Comparison of ENCODE assay signal across 10 mouse cellular contexts in genomic region chr13:21917992-21918391, GRCm38 (mm10). TPM values are rescaled to one million over a fixed set of nuclear protein-coding genes. Genes with fewer than 3 reads are reported as not detected.
DNase-seq lines count a peak whose midpoint lies in the region; ATAC-seq and TF ChIP-seq lines count a peak whose summit lies in the region.
"Had no signal": no experiment of that assay in that cellular context is flagged by ENCODE, and none has a peak within 500 bp of the region (broad histone marks: within the 10 kb centered on the region; RNA-seq: fewer than 3 reads in every experiment).

No protein-coding gene starts in this region.

- H3K4me3 ChIP-seq in heart, embryonic 13.5 days = peak overlapping the region; percentile 66
- H3K4me3 ChIP-seq in MEL (ENCODE audit: control insufficient read depth in 1 of 2, insufficient read depth in 1 of 2, low read depth in 2 of 2, low read length in 2 of 2) = peak overlapping the region; percentile 44 to 84
- H3K4me3 ChIP-seq in hindbrain, embryonic 10.5 days = peak overlapping the region; percentile 61
- peak overlapping the region; percentile 32 for H3K4me3 ChIP-seq in macrophage (ENCODE audit: inconsistent target)
- no peak overlapping the region for H3K4me3 ChIP-seq in lung, adult 2 months (replicated peaks; ENCODE audit: extremely low read depth, low read depth, low read length)

- no peaks in the 10 kb centered on the region for H3K36me3 ChIP-seq in heart, embryonic 13.5 days
- H3K36me3 ChIP-seq in MEL (ENCODE audit: control insufficient read depth in 1 of 2, insufficient read depth in 2 of 2, low read length in 2 of 2) (peaks cover 0 to 14% of the 10 kb centered on the region in 2 experiments; a peak in 2 of 4 replicates), macrophage (ENCODE audit: inconsistent target) (no peaks in the 10 kb centered on the region)
- no peaks in the 10 kb centered on the region for H3K36me3 ChIP-seq in hindbrain, embryonic 10.5 days

- H3K9me3 ChIP-seq in heart, embryonic 13.5 days = no peaks in the 10 kb centered on the region
- H3K9me3 ChIP-seq in MEL (replicated peaks; ENCODE audit: insufficient read depth, low read length) = no peaks in the 10 kb centered on the region
- no peaks in the 10 kb centered on the region for H3K9me3 ChIP-seq in hindbrain, embryonic 10.5 days

- TF ChIP-seq EP300 in MEL (IDR thresholded peaks at IDR 0.05; ENCODE audit: low read depth in 1 of 2, low read length in 2 of 2) = no peak

- no peak for TF ChIP-seq CTCF in MEL (IDR thresholded peaks at IDR 0.05 in 2 of 3, conservative IDR thresholded peaks at IDR 0.05 in 1 of 3; ENCODE audit: control insufficient read depth in 1 of 3, insufficient read depth in 1 of 3, low read depth in 2 of 3, low read length in 3 of 3, poor library complexity in 1 of 3, severe bottlenecking in 1 of 3)
- no peak for TF ChIP-seq CTCF in lung, adult 2 months (IDR thresholded peaks at IDR 0.05; ENCODE audit: insufficient read depth, low read length)

- H3K4me1 ChIP-seq in heart, embryonic 13.5 days = peaks cover 15% of the 10 kb centered on the region
- peaks cover 0 to 6% of the 10 kb centered on the region in 2 experiments; a peak in 2 of 4 replicates for H3K4me1 ChIP-seq in MEL (ENCODE audit: control insufficient read depth in 1 of 2, insufficient read depth in 2 of 2, low read length in 2 of 2)
- H3K4me1 ChIP-seq in hindbrain, embryonic 10.5 days (replicated peaks) = peaks cover 23% of the 10 kb centered on the region
- no peaks in the 10 kb centered on the region for H3K4me1 ChIP-seq in lung, adult 2 months (ENCODE audit: control insufficient read depth, insufficient read depth, low read length)

- H3K27me3 ChIP-seq in heart, embryonic 13.5 days (replicated peaks) = peaks cover 10% of the 10 kb centered on the region; the same call in 1 of the 2 replicates
- H3K27me3 ChIP-seq in MEL (ENCODE audit: control insufficient read depth in 1 of 2, insufficient read depth in 2 of 2, low read length in 2 of 2) = no peaks in the 10 kb centered on the region
- H3K27me3 ChIP-seq in hindbrain, embryonic 10.5 days (ENCODE audit: insufficient read depth, poor library complexity, severe bottlenecking) = peaks cover 30% of the 10 kb centered on the region

- intact Hi-C loops in heart, postnatal 10 days (cut with DNase I) = no loop called here

- DNase-seq in heart, postnatal 10 days = no peak
- DNase-seq in MEL (ENCODE audit: low read depth, low spot score) = no peak
- no peak for DNase-seq in hindbrain, embryonic 10.5 days (ENCODE audit: low spot score)
- no peak for DNase-seq in urinary bladder, postnatal 36 days (ENCODE audit: low spot score in 2 of 2)
- DNase-seq in left cerebral cortex, adult 18-20 months (ENCODE audit: low spot score in 2 of 2) = no peak
- DNase-seq in lung, adult 2 months = no peak
- DNase-seq: cerebellum, adult 8-10 months; thymus, postnatal 14 days had no signal

- no peak for TF ChIP-seq POLR2A in MEL (IDR thresholded peaks at IDR 0.05; ENCODE audit: control insufficient read depth in 1 of 2, insufficient read depth in 1 of 2, low read depth in 1 of 2, low read length in 2 of 2, poor library complexity in 1 of 2)
- no peak for TF ChIP-seq POLR2A in lung, adult 2 months (IDR thresholded peaks at IDR 0.05; ENCODE audit: borderline replicate concordance, extremely low read depth, low read depth, low read length)

- TF ChIP-seq RAD21 in MEL (IDR thresholded peaks at IDR 0.05; ENCODE audit: low read depth, low read length) = no peak

- no peaks in the 10 kb centered on the region for H3K79me2 ChIP-seq in MEL (ENCODE audit: control insufficient read depth, insufficient read depth, low read length, poor library complexity)
- no peaks in the 10 kb centered on the region for H3K79me2 ChIP-seq in macrophage (ENCODE audit: inconsistent target)

- H3K4me2 ChIP-seq in heart, embryonic 13.5 days = peak overlapping the region; percentile 94

- under 1% methylated on average over 16 of the region's 16 CpGs for WGBS in heart, embryonic 13.5 days
- under 1% methylated on average over 16 of the region's 16 CpGs for WGBS in hindbrain, embryonic 10.5 days
- 8% methylated on average over 16 of the region's 16 CpGs for WGBS in macrophage (ENCODE audit: missing documents)
- 8% methylated on average over 16 of the region's 16 CpGs for WGBS in lung, adult 2 months

- no peak overlapping the region for H3K27ac ChIP-seq in heart, embryonic 13.5 days (replicated peaks)
- H3K27ac ChIP-seq in MEL (ENCODE audit: control insufficient read depth, low read depth, low read length) (no peak overlapping the region), macrophage (no peak overlapping the region)
- no peak overlapping the region for H3K27ac ChIP-seq in hindbrain, embryonic 10.5 days

- no peak for ATAC-seq in heart, embryonic 13.5 days (ENCODE audit: extremely low read depth, insufficient number of reproducible peaks, low FRiP score, low TSS enrichment)

- H3K9ac ChIP-seq in heart, embryonic 13.5 days = peak overlapping the region; percentile 82
- H3K9ac ChIP-seq in MEL (ENCODE audit: control insufficient read depth, low read depth, low read length, poor library complexity, severe bottlenecking) = peak overlapping the region; percentile 58

TF ChIP-seq in MEL, 35 proteins besides CTCF, POLR2A, EP300 and RAD21:
- TF ChIP-seq ELF1 (IDR thresholded peaks at IDR 0.05; ENCODE audit: low read depth, low read length) (no peak), MXI1 (IDR thresholded peaks at IDR 0.05; ENCODE audit: low read depth, low read length) (no peak), NELFE (IDR thresholded peaks at IDR 0.05; ENCODE audit: low read depth, low read length) (no peak), GATA1 (IDR thresholded peaks at IDR 0.05; ENCODE audit: low read depth, low read length) (no peak), MAFK (IDR thresholded peaks at IDR 0.05; ENCODE audit: borderline replicate concordance, low read depth, low read length) (no peak), USF2 (IDR thresholded peaks at IDR 0.05; ENCODE audit: borderline replicate concordance in 1 of 2, insufficient read depth in 1 of 2, low read depth in 1 of 2, low read length in 2 of 2) (no peak), HCFC1 (IDR thresholded peaks at IDR 0.05; ENCODE audit: low read depth, low read length) (no peak), KAT2A (conservative IDR thresholded peaks at IDR 0.05; ENCODE audit: low read depth, low read length) (no peak), JUND (IDR thresholded peaks at IDR 0.05; ENCODE audit: low read depth, low read length) (no peak), POLR2AphosphoS5 (IDR thresholded peaks at IDR 0.05; ENCODE audit: borderline replicate concordance, low read depth, low read length) (no peak), SMC3 (IDR thresholded peaks at IDR 0.05; ENCODE audit: low read depth, low read length) (no peak), CHD2 (IDR thresholded peaks at IDR 0.05; ENCODE audit: low read length) (no peak), ZKSCAN1 (IDR thresholded peaks at IDR 0.05; ENCODE audit: low read depth, low read length) (no peak), MYC (IDR thresholded peaks at IDR 0.05; ENCODE audit: low read depth, low read length) (no peak)
TF ChIP-seq in MEL: peak in this region for 0.

RNA-seq across cellular contexts. Expression of gene Zfp184, which starts 26.9 kb away (rescaled TPM):
- polyA plus RNA-seq in heart, embryonic 13.5 days (2015; fragmentation: Nextera tagmentation; extraction: Ambion mirVana) = 5.2 and 6.3 TPM in 2 replicates
- total RNA-seq in heart, postnatal 10 days (2021) = 1 to 10 TPM; 1.4 to 1.9 TPM
- 0.42 and 0.52 TPM in 2 replicates for total RNA-seq in MEL (2012; rRNA removed)
- polyA plus RNA-seq in MEL (2012; ENCODE audit: insufficient read depth in 1 of 2, insufficient read length in 2 of 2, low read depth in 1 of 2, low replicate concordance in 2 of 2, missing spikeins in 1 of 2) (1 to 10 TPM in 1 of 2 experiments, not detected in 1; 1.0 TPM), macrophage (2018) (0.14 TPM in 1 of 3 replicates, not detected in the others)
- 20.6 and 24.7 TPM in 2 replicates for polyA plus RNA-seq in hindbrain, embryonic 10.5 days (2016; fragmentation: Nextera tagmentation; extraction: Ambion mirVana)
- under 1 TPM in 3 of 26 experiments, not detected in 23; 0.19 to 0.31 (median 0.25) TPM for total RNA-seq in macrophage (2018; cell fraction: chromatin; rRNA removed)
- total RNA-seq in macrophage (2018; cell fraction: cytosol; rRNA removed) = under 1 TPM in 9 of 26 experiments, not detected in 17; 0.06 to 0.15 (median 0.09) TPM
- total RNA-seq in macrophage (2018; cell fraction: nucleus; rRNA removed) = under 1 TPM in 2 of 26 experiments, not detected in 24; 0.30 to 0.85 TPM
- 1 to 10 TPM; 3.0 to 3.8 TPM for total RNA-seq in left cerebral cortex, adult 18-20 months (2021)
- polyA plus RNA-seq in lung, adult 2 months (2012; rRNA removed) = 0.53 and 0.60 TPM in 2 replicates
